Mouse (Mus musculus): ENCODE measurements around the gene Kirrel. TPM values are rescaled to one million over a fixed set of nuclear protein-coding genes. Genes with fewer than 3 reads are reported as not detected.

Kirrel gene
- polyA plus RNA-seq, 1 experiment from 2014 or later: 11.7 TPM

- no peaks in the 10 kb centered on the region for H3K36me3 ChIP-seq (ENCODE audit: insufficient read depth, low read length)
- H3K9ac ChIP-seq (ENCODE audit: low read depth, low read length): no peak overlapping the region
- H3K27me3 ChIP-seq (ENCODE audit: insufficient read depth, low read length): no peaks in the 10 kb centered on the region
- no peak overlapping the region for H3K4me3 ChIP-seq (replicated peaks; ENCODE audit: low read depth, low read length)
- 59% methylated on average over 10 of the region's 10 CpGs for WGBS
- H3K9me3 ChIP-seq (replicated peaks; ENCODE audit: low read length): no peaks in the 10 kb centered on the region
- no peak for TF ChIP-seq CTCF (IDR thresholded peaks at IDR 0.05; ENCODE audit: low read depth)
- ATAC-seq (replicated peaks; ENCODE audit: low FRiP score, low read depth) (no peak), DNase-seq (ENCODE audit: low spot score) (no peak)
- H3K27ac ChIP-seq: peak overlapping the region; percentile 96
- peaks cover 35% of the 10 kb centered on the region for H3K4me1 ChIP-seq (replicated peaks; ENCODE audit: insufficient read depth, low read length)
- no peak overlapping the region for H3K4me2 ChIP-seq (ENCODE audit: low read length)
Measured at GRCm38 (mm10) chr3:87149425-87149824, 25.1 kb downstream of the Kirrel start.

- TF ChIP-seq CTCF (IDR thresholded peaks at IDR 0.05; ENCODE audit: low read depth): no peak
- no peaks in the 10 kb centered on the region for H3K9me3 ChIP-seq (replicated peaks; ENCODE audit: low read length)
- 0 out of 2 replicates have a peak, but pooled peaks cover under 1% of the 10 kb centered on the region for H3K36me3 ChIP-seq (ENCODE audit: insufficient read depth, low read length)
- H3K27me3 ChIP-seq (ENCODE audit: insufficient read depth, low read length): no peaks in the 10 kb centered on the region
- peaks cover 8% of the 10 kb centered on the region for H3K4me1 ChIP-seq (replicated peaks; ENCODE audit: insufficient read depth, low read length)
- H3K4me2 ChIP-seq (ENCODE audit: low read length): no peak overlapping the region
- H3K27ac ChIP-seq: peak overlapping the region; percentile 36; the same call in 1 of the 2 replicates
- DNase-seq (ENCODE audit: low spot score): no peak
- WGBS: 46% methylated on average over 6 of the region's 6 CpGs
- H3K9ac ChIP-seq (ENCODE audit: low read depth, low read length): no peak overlapping the region
- no peak for ATAC-seq (replicated peaks; ENCODE audit: low FRiP score, low read depth)
- H3K4me3 ChIP-seq (replicated peaks; ENCODE audit: low read depth, low read length): no peak overlapping the region
Measured at GRCm38 (mm10) chr3:87144476-87145240, 29.9 kb downstream of the Kirrel start.

DNA sequence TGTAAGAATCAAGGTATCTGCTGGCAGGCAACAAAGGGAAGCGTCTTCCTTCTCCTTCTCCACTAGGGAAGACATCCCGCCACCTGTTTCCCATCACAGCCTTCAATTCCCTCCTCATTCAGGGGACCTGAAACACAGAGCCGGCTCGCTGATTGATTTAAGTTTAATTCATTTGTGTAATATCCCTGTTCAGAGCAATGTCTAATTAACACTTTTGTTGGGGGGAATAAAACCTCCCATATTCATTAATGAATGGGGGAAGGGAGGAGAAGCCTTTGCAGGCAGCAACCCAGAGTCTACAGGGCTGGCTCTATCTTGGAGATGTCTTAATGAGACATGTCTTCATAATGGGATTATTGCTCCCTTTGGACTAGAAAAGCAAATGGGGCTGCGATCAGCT lies 34.3 kb downstream of the Kirrel start:
- Histone ChIP-seq H3K9me3 (replicated peaks; ENCODE audit: low read length) (no peaks in the 10 kb centered on the region), H3K4me2 (ENCODE audit: low read length) (no peak overlapping the region), H3K4me1 (replicated peaks; ENCODE audit: insufficient read depth, low read length) (peaks cover 8% of the 10 kb centered on the region), H3K36me3 (ENCODE audit: insufficient read depth, low read length) (peaks cover 5% of the 10 kb centered on the region; the same call in 1 of the 2 replicates), H3K27ac (no peak overlapping the region), H3K27me3 (ENCODE audit: insufficient read depth, low read length) (no peaks in the 10 kb centered on the region), H3K9ac (ENCODE audit: low read depth, low read length) (no peak overlapping the region), H3K4me3 (replicated peaks; ENCODE audit: low read depth, low read length) (no peak overlapping the region)
- ATAC-seq (replicated peaks; ENCODE audit: low FRiP score, low read depth) (no peak), DNase-seq (ENCODE audit: low spot score) (no peak)
- no peak for TF ChIP-seq CTCF (IDR thresholded peaks at IDR 0.05; ENCODE audit: low read depth)
- WGBS: 67% methylated on average over 5 of the region's 5 CpGs

- no peak for DNase-seq (ENCODE audit: low spot score)
- 65% methylated on average over 7 of the region's 7 CpGs for WGBS
- TF ChIP-seq CTCF (IDR thresholded peaks at IDR 0.05; ENCODE audit: low read depth): no peak
- no peak for ATAC-seq (replicated peaks; ENCODE audit: low FRiP score, low read depth)
- H3K27ac ChIP-seq: no peak overlapping the region
- no peak overlapping the region for H3K4me3 ChIP-seq (replicated peaks; ENCODE audit: low read depth, low read length)
- no peak overlapping the region for H3K4me2 ChIP-seq (ENCODE audit: low read length)
- no peaks in the 10 kb centered on the region for H3K4me1 ChIP-seq (replicated peaks; ENCODE audit: insufficient read depth, low read length)
- H3K27me3 ChIP-seq (ENCODE audit: insufficient read depth, low read length): no peaks in the 10 kb centered on the region
- H3K9me3 ChIP-seq (replicated peaks; ENCODE audit: low read length): no peaks in the 10 kb centered on the region
- H3K9ac ChIP-seq (ENCODE audit: low read depth, low read length): no peak overlapping the region
- H3K36me3 ChIP-seq (ENCODE audit: insufficient read depth, low read length): peaks cover 5% of the 10 kb centered on the region; the same call in 1 of the 2 replicates
Measured at GRCm38 (mm10) chr3:87136782-87137181, 37.8 kb downstream of the Kirrel start.

DNA sequence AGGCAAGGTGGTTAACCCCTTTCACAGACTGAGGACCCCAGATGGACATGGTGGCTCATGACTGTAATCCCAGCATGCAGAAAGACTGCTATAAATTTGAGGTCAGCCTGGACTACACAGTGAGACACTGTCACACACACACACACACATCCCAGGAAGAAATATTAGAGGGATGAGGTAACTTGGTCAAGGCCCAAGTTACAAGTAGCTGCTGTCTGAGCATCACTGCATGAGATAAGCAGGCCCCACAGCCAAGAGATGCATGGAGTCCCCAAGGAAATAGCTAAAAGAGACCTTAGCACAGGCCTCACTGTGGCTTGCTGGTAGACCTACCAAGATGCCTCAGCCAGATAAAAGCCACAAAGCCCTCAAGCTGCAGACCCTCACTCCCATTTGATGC lies 39.6 kb downstream of the Kirrel start:
- ATAC-seq (replicated peaks; ENCODE audit: low FRiP score, low read depth) (no peak), DNase-seq (ENCODE audit: low spot score) (no peak)
- Histone ChIP-seq H3K27ac (no peak overlapping the region), H3K4me3 (replicated peaks; ENCODE audit: low read depth, low read length) (no peak overlapping the region), H3K9ac (ENCODE audit: low read depth, low read length) (no peak overlapping the region), H3K27me3 (ENCODE audit: insufficient read depth, low read length) (no peaks in the 10 kb centered on the region), H3K9me3 (replicated peaks; ENCODE audit: low read length) (no peaks in the 10 kb centered on the region), H3K36me3 (ENCODE audit: insufficient read depth, low read length) (peaks cover 5% of the 10 kb centered on the region; the same call in 1 of the 2 replicates), H3K4me2 (ENCODE audit: low read length) (no peak overlapping the region), H3K4me1 (replicated peaks; ENCODE audit: insufficient read depth, low read length) (no peaks in the 10 kb centered on the region)
- TF ChIP-seq CTCF (IDR thresholded peaks at IDR 0.05; ENCODE audit: low read depth): no peak

DNA sequence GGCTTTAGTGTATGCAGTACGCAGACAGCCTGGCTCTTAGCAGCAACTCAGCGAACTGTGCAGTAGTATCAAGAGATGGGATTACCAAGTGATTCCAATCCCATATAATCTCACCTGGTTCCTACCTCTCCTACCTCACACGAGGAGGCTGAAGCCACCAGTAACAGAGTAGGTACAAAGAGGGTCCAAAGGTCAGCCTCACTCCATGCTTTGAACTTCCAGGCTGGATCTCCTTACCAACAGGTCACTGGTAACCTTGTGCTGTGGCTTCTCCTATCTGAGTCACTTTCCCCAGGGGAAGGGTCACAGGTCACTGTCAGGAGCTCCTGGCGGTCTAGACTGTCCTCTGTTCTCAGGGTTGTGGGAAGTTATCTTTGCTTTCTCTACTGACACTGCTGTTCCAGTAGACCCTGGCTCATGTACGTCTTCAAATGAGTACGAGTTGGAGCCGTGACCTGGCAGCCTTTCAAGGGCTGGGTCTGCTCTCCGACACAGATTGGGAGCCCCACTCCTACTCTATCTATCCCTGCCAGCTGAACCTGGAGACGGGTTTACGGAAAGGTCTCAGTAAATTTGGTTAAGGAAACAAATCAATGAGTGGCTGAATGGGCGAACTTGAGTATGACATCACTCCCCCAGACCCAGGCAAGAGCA lies 42.7 kb downstream of the Kirrel start:
- H3K36me3 ChIP-seq (ENCODE audit: insufficient read depth, low read length): 0 out of 2 replicates have a peak, but pooled peaks cover 2% of the 10 kb centered on the region
- no peak overlapping the region for H3K9ac ChIP-seq (ENCODE audit: low read depth, low read length)
- TF ChIP-seq CTCF (IDR thresholded peaks at IDR 0.05; ENCODE audit: low read depth): no peak
- DNase-seq (ENCODE audit: low spot score) (no peak), ATAC-seq (replicated peaks; ENCODE audit: low FRiP score, low read depth) (0 out of 2 replicates have a peak, but pooled peaks have one; percentile 21)
- 40% methylated on average over 11 of the region's 11 CpGs for WGBS
- no peaks in the 10 kb centered on the region for H3K9me3 ChIP-seq (replicated peaks; ENCODE audit: low read length)
- H3K4me2 ChIP-seq (ENCODE audit: low read length): no peak overlapping the region
- H3K4me3 ChIP-seq (replicated peaks; ENCODE audit: low read depth, low read length): no peak overlapping the region
- H3K27ac ChIP-seq: no peak overlapping the region
- H3K27me3 ChIP-seq (ENCODE audit: insufficient read depth, low read length): no peaks in the 10 kb centered on the region
- H3K4me1 ChIP-seq (replicated peaks; ENCODE audit: insufficient read depth, low read length): no peaks in the 10 kb centered on the region

Measured in kidney, postnatal 0 days (tissue).